Mouse (Mus musculus) small intestine, adult 2 months (tissue): ENCODE measurements around the gene Ube2g2.

Experiments used
- CTCF ChIP-seq: fragments of 200-500 bp; IDR thresholded peaks from 2 replicates; pipeline ENCODE4 v1.5.1; 2012; ENCODE audit warnings: low read depth, mild to moderate bottlenecking, control low read depth, inconsistent platforms, low read length, moderate library complexity, mixed read lengths; ENCODE audit not compliant: insufficient replicate concordance, insufficient read length; ENCODE audit errors: extremely low read depth
- POLR2A ChIP-seq: fragments of 200-500 bp; IDR thresholded peaks from 2 replicates; pipeline ENCODE4 v1.6.1; 2012; ENCODE audit warnings: low read depth, mild to moderate bottlenecking, control low read depth, inconsistent platforms, low read length, moderate library complexity

DNA sequence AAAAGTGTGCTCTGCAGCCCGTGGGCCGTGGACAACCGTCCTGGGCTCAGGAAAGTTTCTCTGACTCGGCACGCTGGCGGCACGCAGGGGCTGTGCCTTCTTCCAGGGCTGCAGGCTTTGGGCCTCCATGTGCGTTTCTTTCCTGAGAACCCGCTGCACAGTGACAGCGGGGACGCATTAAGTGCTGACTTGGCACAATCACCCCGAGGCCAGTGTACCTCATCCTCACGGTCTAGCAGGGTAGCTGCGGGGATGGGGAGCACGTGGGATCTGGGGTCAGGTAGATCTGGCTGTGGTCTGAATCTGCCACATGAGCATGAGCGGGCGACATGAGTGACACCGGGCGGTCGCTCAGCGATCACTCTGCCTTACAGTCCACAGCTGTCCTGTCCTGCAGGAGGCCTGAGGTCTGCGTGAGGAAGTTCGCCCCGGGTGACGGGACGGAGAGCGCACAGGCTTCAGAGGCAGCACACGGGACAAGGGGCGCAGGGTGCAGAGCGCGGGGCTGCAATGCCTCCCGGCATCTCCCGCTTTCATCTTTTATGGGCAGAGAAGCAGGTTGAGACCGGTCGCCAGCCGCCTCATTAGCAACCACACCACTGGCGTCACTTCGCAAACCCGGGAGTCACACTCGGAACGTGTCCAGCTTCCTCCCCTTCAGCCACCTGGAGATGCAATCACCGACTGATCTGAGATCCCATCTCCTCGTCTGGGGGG lies 42.0 kb downstream of the Ube2g2 start:
- TF ChIP-seq CTCF (no peak), POLR2A (no peak)
